12 mouse cellular contexts compared by ENCODE assay signal in genomic region chr9:72076158-72076557, GRCm38 (mm10).
"Had no signal": no experiment of that assay in that cellular context is flagged by ENCODE, and none has a peak within 500 bp of the region (broad histone marks: within the 10 kb centered on the region; RNA-seq: fewer than 3 reads in every experiment).

No protein-coding gene starts in this region.

- H3K4me2 ChIP-seq: kidney, embryonic 15.5 days; limb, embryonic 15.5 days; liver, embryonic 12.5 days; lung, embryonic 15.5 days; neural tube, embryonic 12.5 days had no signal

- H3K36me3 ChIP-seq: kidney, embryonic 15.5 days; limb, embryonic 15.5 days; liver, embryonic 12.5 days; lung, embryonic 15.5 days; midbrain, embryonic 10.5 days; neural tube, embryonic 12.5 days had no signal

- H3K9me3 ChIP-seq: kidney, embryonic 15.5 days; limb, embryonic 15.5 days; liver, embryonic 12.5 days; lung, embryonic 15.5 days; midbrain, embryonic 10.5 days; neural tube, embryonic 12.5 days had no signal

- DNase-seq: kidney, postnatal 14 days; midbrain, embryonic 14.5 days; right cerebral cortex, adult 18-20 months; right cerebral cortex, postnatal 25 days; thymus, adult 18-20 months; thymus, postnatal 14 days had no signal

- H3K4me1 ChIP-seq: limb, embryonic 15.5 days; liver, embryonic 12.5 days; neural tube, embryonic 12.5 days had no signal

- ATAC-seq: liver, embryonic 12.5 days had no signal

- H3K9ac ChIP-seq: kidney, embryonic 15.5 days; limb, embryonic 15.5 days; liver, embryonic 12.5 days; lung, embryonic 15.5 days; neural tube, embryonic 12.5 days had no signal

- H3K27me3 ChIP-seq: kidney, embryonic 15.5 days; limb, embryonic 15.5 days; liver, embryonic 12.5 days; lung, embryonic 15.5 days; neural tube, embryonic 12.5 days had no signal

- H3K27ac ChIP-seq: kidney, embryonic 15.5 days; limb, embryonic 15.5 days; liver, embryonic 12.5 days; lung, embryonic 15.5 days; midbrain, embryonic 10.5 days; neural tube, embryonic 12.5 days had no signal

- H3K4me3 ChIP-seq: kidney, embryonic 15.5 days; limb, embryonic 15.5 days; liver, embryonic 12.5 days; lung, embryonic 15.5 days; midbrain, embryonic 10.5 days; neural tube, embryonic 12.5 days had no signal
